Mouse (Mus musculus): ENCODE data around the gene Homer2.

GRCm38 (mm10) chr7:81553589-81553988, 153.7 kb downstream of the Homer2 start:
- TF ChIP-seq CTCF (conservative IDR thresholded peaks at IDR 0.05; ENCODE audit: insufficient read depth, insufficient read length, low read depth, low read length) (no peak), POLR2A (IDR thresholded peaks at IDR 0.05; ENCODE audit: low read depth, low read length) (no peak)

Data from kidney, adult 2 months (tissue).